Mouse (Mus musculus): ENCODE measurements around the gene Gbx2.

DNA sequence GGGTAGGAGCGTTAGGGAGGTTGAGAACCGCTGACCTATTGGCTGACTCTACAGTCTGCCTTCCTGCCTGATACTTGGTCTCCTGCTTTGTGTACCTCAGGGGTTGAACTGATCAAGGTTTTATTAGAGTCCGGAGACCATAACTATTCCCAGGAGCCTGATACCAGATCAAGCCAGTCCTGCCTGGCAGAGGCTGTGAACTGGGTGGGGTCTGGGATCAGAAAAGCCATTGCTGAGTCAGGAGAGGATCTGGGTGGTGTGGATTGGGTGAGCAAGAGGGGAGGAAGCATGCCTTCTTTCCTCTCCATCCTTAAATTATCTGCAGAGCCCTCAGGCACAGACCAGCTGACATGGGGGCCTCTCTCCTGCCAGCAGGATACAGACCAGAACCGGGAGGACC lies 28.4 kb upstream of the Gbx2 start:
- no peak for TF ChIP-seq EP300 (IDR thresholded peaks at IDR 0.05; ENCODE audit: insufficient read depth, low read depth, low read length)
- TF ChIP-seq CTCF (IDR thresholded peaks at IDR 0.05; ENCODE audit: low read depth, low read length): no peak
